Mouse (Mus musculus): ENCODE data around the gene Rabgap1l. TPM values are rescaled to one million over a fixed set of nuclear protein-coding genes. Genes with fewer than 3 reads are reported as not detected.

Rabgap1l gene
- polyA plus RNA-seq, 1 experiment: 14.2 TPM

- Histone ChIP-seq H3K27me3 (ENCODE audit: control insufficient read depth, insufficient read depth, low read length) (no peaks in the 10 kb centered on the region), H3K27ac (ENCODE audit: control insufficient read depth, insufficient read depth, low read depth, low read length) (no peak overlapping the region), H3K4me3 (ENCODE audit: control insufficient read depth, low read depth, low read length) (no peak overlapping the region; the same call in 1 of the 2 replicates), H3K4me1 (ENCODE audit: control insufficient read depth, insufficient read depth, low read length) (no peaks in the 10 kb centered on the region), H3K36me3 (ENCODE audit: control insufficient read depth, insufficient read depth, low read length) (no peaks in the 10 kb centered on the region)
- TF ChIP-seq POLR2A (IDR thresholded peaks at IDR 0.05; ENCODE audit: control insufficient read depth, low read depth, low read length): no peak
- TF ChIP-seq CTCF (IDR thresholded peaks at IDR 0.05; ENCODE audit: control insufficient read depth, insufficient read depth, insufficient replicate concordance, low read depth, low read length): no peak
Observed at GRCm38 (mm10) chr1:160240091-160240490, 552.9 kb downstream of the Rabgap1l start.

DNA sequence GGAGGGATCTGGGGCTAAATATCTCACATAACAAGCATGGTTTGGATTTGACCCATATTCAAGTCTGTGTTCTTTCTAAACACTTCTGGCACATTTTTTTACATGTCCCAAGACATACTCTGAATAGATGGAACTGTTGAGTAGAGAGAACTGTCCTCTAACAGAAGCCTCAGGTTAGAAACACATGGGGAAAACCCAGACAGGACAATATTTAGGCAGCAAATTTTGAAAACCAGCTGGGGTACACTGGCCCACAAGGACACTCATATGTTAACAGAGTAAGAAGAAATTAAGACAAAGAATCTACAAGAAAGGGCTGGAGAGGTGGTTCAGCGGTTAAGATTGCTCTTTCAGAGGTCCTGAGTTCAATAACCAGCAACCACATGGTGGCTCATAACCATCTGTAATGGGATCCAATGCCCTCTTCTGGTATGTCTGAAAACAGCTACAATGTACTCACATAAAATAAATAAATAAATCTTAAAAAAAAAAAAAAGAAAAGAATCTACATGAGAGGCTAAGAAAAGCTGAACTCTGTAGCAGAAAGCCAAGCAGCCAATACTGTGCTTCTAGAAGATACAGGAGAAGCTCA is 554.1 kb downstream of the Rabgap1l start:
- Histone ChIP-seq H3K36me3 (ENCODE audit: control insufficient read depth, insufficient read depth, low read length) (no peaks in the 10 kb centered on the region), H3K4me3 (ENCODE audit: control insufficient read depth, low read depth, low read length) (no peak overlapping the region), H3K27me3 (ENCODE audit: control insufficient read depth, insufficient read depth, low read length) (no peaks in the 10 kb centered on the region), H3K4me1 (ENCODE audit: control insufficient read depth, insufficient read depth, low read length) (no peaks in the 10 kb centered on the region), H3K27ac (ENCODE audit: control insufficient read depth, insufficient read depth, low read depth, low read length) (no peak overlapping the region)
- TF ChIP-seq POLR2A (IDR thresholded peaks at IDR 0.05; ENCODE audit: control insufficient read depth, low read depth, low read length) (no peak), CTCF (IDR thresholded peaks at IDR 0.05; ENCODE audit: control insufficient read depth, insufficient read depth, insufficient replicate concordance, low read depth, low read length) (no peak)

DNA sequence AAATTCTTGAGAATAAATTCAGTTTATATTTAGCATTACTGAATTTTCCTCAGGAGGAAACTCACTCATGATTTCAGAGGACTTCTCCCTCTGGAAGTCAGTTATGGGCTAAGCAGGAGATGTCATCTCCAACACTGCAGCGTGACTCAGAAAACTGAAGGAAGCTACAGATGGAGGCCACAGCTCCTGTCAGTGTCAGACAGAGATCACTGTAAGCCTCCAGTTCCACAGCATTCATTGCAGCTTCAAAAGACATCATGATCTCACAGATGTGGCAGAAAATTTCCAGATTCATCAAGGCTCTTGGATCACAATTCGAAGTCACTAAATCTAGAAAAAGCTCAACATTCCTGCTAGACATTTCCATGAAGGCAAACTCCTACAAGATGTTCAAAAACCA is 555.0 kb downstream of the Rabgap1l start:
- H3K27ac ChIP-seq (ENCODE audit: control insufficient read depth, insufficient read depth, low read depth, low read length): no peak overlapping the region
- H3K4me1 ChIP-seq (ENCODE audit: control insufficient read depth, insufficient read depth, low read length): no peaks in the 10 kb centered on the region
- TF ChIP-seq POLR2A (IDR thresholded peaks at IDR 0.05; ENCODE audit: control insufficient read depth, low read depth, low read length): no peak
- no peak for TF ChIP-seq CTCF (IDR thresholded peaks at IDR 0.05; ENCODE audit: control insufficient read depth, insufficient read depth, insufficient replicate concordance, low read depth, low read length)
- H3K27me3 ChIP-seq (ENCODE audit: control insufficient read depth, insufficient read depth, low read length): no peaks in the 10 kb centered on the region
- no peak overlapping the region for H3K4me3 ChIP-seq (ENCODE audit: control insufficient read depth, low read depth, low read length)
- no peaks in the 10 kb centered on the region for H3K36me3 ChIP-seq (ENCODE audit: control insufficient read depth, insufficient read depth, low read length)

- Histone ChIP-seq H3K4me1 (ENCODE audit: control insufficient read depth, insufficient read depth, low read length) (no peaks in the 10 kb centered on the region), H3K27me3 (ENCODE audit: control insufficient read depth, insufficient read depth, low read length) (no peaks in the 10 kb centered on the region), H3K4me3 (ENCODE audit: control insufficient read depth, low read depth, low read length) (no peak overlapping the region), H3K27ac (ENCODE audit: control insufficient read depth, insufficient read depth, low read depth, low read length) (no peak overlapping the region), H3K36me3 (ENCODE audit: control insufficient read depth, insufficient read depth, low read length) (no peaks in the 10 kb centered on the region)
- TF ChIP-seq POLR2A (IDR thresholded peaks at IDR 0.05; ENCODE audit: control insufficient read depth, low read depth, low read length) (no peak), CTCF (IDR thresholded peaks at IDR 0.05; ENCODE audit: control insufficient read depth, insufficient read depth, insufficient replicate concordance, low read depth, low read length) (no peak)
Observed at GRCm38 (mm10) chr1:160233921-160234320, 559.1 kb downstream of the Rabgap1l start.

DNA sequence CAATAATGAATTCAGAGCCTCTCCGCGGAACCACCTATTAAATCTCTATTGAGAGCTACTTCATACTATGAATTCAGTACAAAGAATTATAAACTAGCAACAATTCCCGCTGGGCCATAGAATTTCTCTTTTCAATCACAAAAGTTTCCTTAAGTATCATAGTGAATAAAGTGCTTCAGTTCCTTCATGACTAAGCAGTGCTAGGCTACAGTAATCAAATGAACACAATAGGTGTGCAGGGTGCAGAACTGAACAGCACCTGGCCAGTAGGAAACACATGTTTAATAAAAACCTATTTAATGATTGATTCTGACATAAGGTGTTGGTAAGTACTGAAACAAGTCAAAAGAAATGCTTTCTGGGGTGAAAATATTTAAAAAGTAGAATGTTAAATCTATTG is 560.9 kb downstream of the Rabgap1l start:
- Histone ChIP-seq H3K27ac (ENCODE audit: control insufficient read depth, insufficient read depth, low read depth, low read length) (no peak overlapping the region), H3K4me1 (ENCODE audit: control insufficient read depth, insufficient read depth, low read length) (no peaks in the 10 kb centered on the region), H3K36me3 (ENCODE audit: control insufficient read depth, insufficient read depth, low read length) (no peaks in the 10 kb centered on the region), H3K27me3 (ENCODE audit: control insufficient read depth, insufficient read depth, low read length) (no peaks in the 10 kb centered on the region), H3K4me3 (ENCODE audit: control insufficient read depth, low read depth, low read length) (no peak overlapping the region)
- no peak for TF ChIP-seq POLR2A (IDR thresholded peaks at IDR 0.05; ENCODE audit: control insufficient read depth, low read depth, low read length)
- TF ChIP-seq CTCF (IDR thresholded peaks at IDR 0.05; ENCODE audit: control insufficient read depth, insufficient read depth, insufficient replicate concordance, low read depth, low read length): no peak

DNA sequence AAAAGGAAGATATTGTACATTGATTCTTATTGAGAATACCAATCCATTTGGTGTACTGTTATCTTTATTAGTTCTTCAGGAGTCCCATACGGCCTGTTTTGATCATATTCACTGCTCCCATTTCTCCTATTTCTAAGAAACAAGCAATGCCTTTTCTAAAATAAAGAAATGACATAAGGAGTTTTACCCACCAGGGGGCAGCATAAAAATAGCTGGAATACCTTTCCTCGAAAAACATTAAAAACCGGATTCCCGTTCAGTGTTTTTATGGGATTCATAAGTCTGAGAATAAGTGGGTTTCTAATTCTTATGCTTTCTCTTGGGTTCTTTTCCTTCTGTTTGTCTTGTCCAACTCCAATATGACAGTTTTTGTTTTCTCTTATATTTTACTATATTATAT is 562.0 kb downstream of the Rabgap1l start:
- Histone ChIP-seq H3K36me3 (ENCODE audit: control insufficient read depth, insufficient read depth, low read length) (no peaks in the 10 kb centered on the region; the same call in 1 of the 2 replicates), H3K4me1 (ENCODE audit: control insufficient read depth, insufficient read depth, low read length) (no peaks in the 10 kb centered on the region), H3K4me3 (ENCODE audit: control insufficient read depth, low read depth, low read length) (no peak overlapping the region), H3K27me3 (ENCODE audit: control insufficient read depth, insufficient read depth, low read length) (no peaks in the 10 kb centered on the region), H3K27ac (ENCODE audit: control insufficient read depth, insufficient read depth, low read depth, low read length) (no peak overlapping the region)
- TF ChIP-seq POLR2A (IDR thresholded peaks at IDR 0.05; ENCODE audit: control insufficient read depth, low read depth, low read length) (no peak), CTCF (IDR thresholded peaks at IDR 0.05; ENCODE audit: control insufficient read depth, insufficient read depth, insufficient replicate concordance, low read depth, low read length) (no peak)

GRCm38 (mm10) chr1:160227850-160228249 is 565.2 kb downstream of the Rabgap1l start:
- H3K27ac ChIP-seq (ENCODE audit: control insufficient read depth, insufficient read depth, low read depth, low read length): no peak overlapping the region
- no peaks in the 10 kb centered on the region for H3K4me1 ChIP-seq (ENCODE audit: control insufficient read depth, insufficient read depth, low read length)
- H3K4me3 ChIP-seq (ENCODE audit: control insufficient read depth, low read depth, low read length): no peak overlapping the region
- TF ChIP-seq CTCF (IDR thresholded peaks at IDR 0.05; ENCODE audit: control insufficient read depth, insufficient read depth, insufficient replicate concordance, low read depth, low read length) (no peak), POLR2A (IDR thresholded peaks at IDR 0.05; ENCODE audit: control insufficient read depth, low read depth, low read length) (no peak)
- H3K27me3 ChIP-seq (ENCODE audit: control insufficient read depth, insufficient read depth, low read length): no peaks in the 10 kb centered on the region
- H3K36me3 ChIP-seq (ENCODE audit: control insufficient read depth, insufficient read depth, low read length): no peaks in the 10 kb centered on the region; the same call in 1 of the 2 replicates
